Mouse (Mus musculus) neural tube, embryonic 14.5 days (tissue): ENCODE results near the gene Ccdc160. TPM values are rescaled to one million over a fixed set of nuclear protein-coding genes. Genes with fewer than 3 reads are reported as not detected.

Experiments
- ATAC-seq: fragments of 200-750 bp; cut with Nextera tagmentation; 2 replicates; pipeline ENCODE4 v1.8.0; 2017; ENCODE audit warnings: low read depth, mild to moderate bottlenecking, moderate TSS enrichment, moderate library complexity
- H3K27ac ChIP-seq: fragments of 300-500 bp; sonication (generic); 2 replicates; pipeline ENCODE4 v1.5.1; 2014; ENCODE audit warnings: low read depth, mild to moderate bottlenecking, control low read depth, low read length, moderate library complexity, mixed read lengths
- H3K27me3 ChIP-seq: fragments of 300-500 bp; sonication (generic); 2 replicates; pipeline ENCODE4 v1.6.1; 2014; ENCODE audit warnings: low read length; ENCODE audit not compliant: control insufficient read depth, insufficient read depth
- H3K36me3 ChIP-seq: fragments of 300-500 bp; sonication (generic); 2 replicates; pipeline ENCODE4 v1.6.1; 2014; ENCODE audit warnings: low read length, mixed read lengths; ENCODE audit not compliant: control insufficient read depth, insufficient read depth
- H3K4me1 ChIP-seq: fragments of 300-500 bp; sonication (generic); 2 replicates; pipeline ENCODE4 v1.6.1; 2014; ENCODE audit warnings: low read length; ENCODE audit not compliant: control insufficient read depth, insufficient read depth
- H3K4me2 ChIP-seq: fragments of 300-500 bp; sonication (generic); 2 replicates; pipeline ENCODE4 v1.6.1; 2014; ENCODE audit warnings: mild to moderate bottlenecking, low read depth, low read length, control low read depth
- H3K4me3 ChIP-seq: fragments of 300-500 bp; sonication (generic); 2 replicates; pipeline ENCODE4 v1.5.1; 2014; ENCODE audit warnings: low read depth, low read length, control low read depth, mixed read lengths
- H3K9ac ChIP-seq: fragments of 300-500 bp; sonication (generic); replicated peaks from 2 replicates; pipeline ENCODE4 v1.6.1; 2014; ENCODE audit warnings: low read depth, mild to moderate bottlenecking, control low read depth, low read length, mixed read lengths
- H3K9me3 ChIP-seq: fragments of 300-500 bp; sonication (generic); 2 replicates; pipeline ENCODE4 v1.6.1; 2016; ENCODE audit warnings: low read length; ENCODE audit not compliant: control insufficient read depth
- WGBS: fragments of 180-500 bp; shearing (Covaris S2); extraction: QIAGEN DNeasy Blood & Tissue Kit; methylation state at CpG from one replicate; pipeline ENCODE4 v1.1.7; 2014; 5-methylcytosine and 5-hydroxymethylcytosine counted together
- polyA plus RNA-seq: library from polyadenylated mRNA; unstranded; fragments of >200 nt; fragmentation: Nextera tagmentation; extraction: Ambion mirVana; gene quantifications from 2 replicates; pipeline ENCODE4 v1.2.1, GENCODE M21; 2014

Ccdc160 gene
- 7.4 TPM in 2 replicates for polyA plus RNA-seq

DNA sequence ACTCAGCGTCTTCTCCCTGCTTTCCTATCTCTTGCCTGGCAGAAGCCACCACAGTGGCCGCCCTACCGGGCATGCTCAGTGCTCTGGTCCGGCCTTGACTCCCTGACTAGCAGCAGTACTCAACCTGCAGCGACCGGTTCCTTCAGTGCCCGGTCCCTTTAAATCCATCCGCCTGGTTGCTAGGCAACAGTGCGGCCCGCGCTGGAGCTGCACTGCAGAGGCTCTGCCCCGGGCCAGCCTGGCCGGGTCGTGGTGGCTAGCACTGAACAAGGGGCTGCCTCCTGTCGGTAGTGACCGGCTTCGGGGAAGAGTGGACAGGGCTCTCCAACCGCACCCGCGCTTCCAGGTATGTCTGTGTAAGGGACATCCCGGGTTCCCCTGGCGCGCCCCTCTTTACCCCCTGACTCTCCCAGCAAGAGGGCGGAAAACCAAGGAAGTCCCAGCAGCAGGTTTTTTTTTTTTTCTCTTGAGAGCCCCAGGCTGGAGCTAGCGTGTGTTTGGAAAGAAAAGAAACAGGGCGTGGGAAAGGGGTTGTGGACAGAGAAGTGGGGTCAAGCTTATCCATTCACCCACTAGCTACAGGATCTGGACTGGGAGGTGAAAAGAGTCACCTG, at the start of gene Ccdc160:
Gene Ccdc160 (plus strand): TSS at position 221 of the 614 bp plus-strand sequence.
- H3K27ac ChIP-seq, result 0 out of 2 replicates have a peak within 1 kb of the TSS, but pooled peaks have one; percentile 28
- H3K9me3 ChIP-seq, result no peaks in the 10 kb centered on the region
- no peaks in the 10 kb centered on the region for H3K27me3 ChIP-seq
- H3K36me3 ChIP-seq, result no peaks in the 10 kb centered on the region
- no peaks in the 10 kb centered on the region for H3K4me1 ChIP-seq
- peak within 1 kb of the TSS; percentile 46 for H3K9ac ChIP-seq
- H3K4me3 ChIP-seq, result peak within 1 kb of the TSS; percentile 42
- peak; percentile 99 for ATAC-seq
- peak within 1 kb of the TSS; percentile 47 for H3K4me2 ChIP-seq
- WGBS, result 9% methylated on average over 26 of the region's 26 CpGs

DNA sequence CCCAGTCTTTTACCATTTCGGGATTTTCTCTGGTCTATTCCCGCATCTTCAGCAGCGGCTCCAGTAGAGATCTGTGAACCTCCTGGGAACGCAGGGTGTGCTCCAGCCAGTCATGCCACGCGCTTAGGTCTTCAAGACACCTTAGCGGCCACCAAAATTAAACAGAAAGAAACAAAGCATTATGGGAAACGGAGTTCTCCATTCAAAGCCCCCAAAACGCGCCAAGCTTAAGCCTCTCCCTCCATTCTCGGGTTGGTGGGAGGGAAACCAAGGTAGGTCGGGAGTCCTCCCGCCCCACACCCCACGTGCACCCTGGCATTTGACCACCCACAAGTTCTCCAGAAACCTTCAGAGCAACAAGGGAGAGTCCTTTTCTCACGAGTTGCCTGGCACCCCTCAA, 47.2 kb upstream of the Ccdc160 start:
- Histone ChIP-seq H3K36me3 (no peaks in the 10 kb centered on the region), H3K4me3 (peak overlapping the region; percentile 37), H3K9me3 (no peaks in the 10 kb centered on the region), H3K9ac (no peak overlapping the region), H3K4me2 (peak overlapping the region; percentile 84), H3K27me3 (no peaks in the 10 kb centered on the region), H3K4me1 (no peaks in the 10 kb centered on the region), H3K27ac (no peak overlapping the region)
- 12% methylated on average over 15 of the region's 15 CpGs for WGBS
- ATAC-seq, result no peak

DNA sequence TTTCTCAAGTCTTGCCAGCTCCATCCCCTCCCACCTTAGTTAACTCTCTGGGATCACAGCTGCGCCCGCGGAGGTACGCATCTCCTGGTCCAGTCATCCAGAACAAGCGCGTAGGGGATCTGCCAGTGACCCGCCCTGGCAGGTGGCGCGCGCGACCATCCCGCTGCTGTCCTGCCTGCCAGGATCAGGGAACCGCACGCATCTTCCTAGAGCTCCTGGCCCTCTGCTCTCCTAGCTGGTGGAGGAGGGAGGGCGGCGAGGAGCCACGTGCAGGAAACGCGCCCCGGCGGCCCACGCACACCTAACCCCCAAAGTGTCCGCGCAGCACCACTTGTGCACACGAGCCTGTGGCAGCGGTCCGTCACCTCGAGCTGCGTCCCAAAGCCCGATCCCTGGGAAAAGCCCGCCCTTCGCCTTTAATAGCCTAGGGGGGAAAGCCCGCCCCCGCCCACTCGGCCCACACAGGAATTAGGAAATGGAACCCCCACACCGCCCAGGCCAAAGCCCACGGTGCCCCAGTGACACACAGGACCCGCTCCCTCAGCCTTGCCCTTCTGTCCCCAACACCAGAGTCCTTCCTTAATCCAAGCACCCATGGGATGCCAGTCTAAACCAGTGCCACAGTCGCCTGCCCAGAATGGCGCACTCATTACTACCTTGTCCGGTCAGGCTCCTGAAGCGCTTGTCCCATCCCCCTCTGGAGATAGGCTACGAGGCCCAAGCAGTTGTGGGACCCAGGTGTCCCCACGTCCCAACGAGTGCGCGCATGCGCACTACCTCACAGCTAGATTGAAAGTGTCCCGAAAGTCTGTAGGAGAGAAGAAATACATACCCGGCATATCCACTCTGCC, 46.6 kb upstream of the Ccdc160 start:
- H3K9me3 ChIP-seq, result no peaks in the 10 kb centered on the region
- no peaks in the 10 kb centered on the region for H3K36me3 ChIP-seq
- 26% methylated on average over 40 of the region's 50 CpGs for WGBS
- H3K4me3 ChIP-seq, result peak overlapping the region; percentile 37
- no peaks in the 10 kb centered on the region for H3K4me1 ChIP-seq
- no peaks in the 10 kb centered on the region for H3K27me3 ChIP-seq
- peak; percentile 68; the same call in 1 of the 2 replicates for ATAC-seq
- H3K27ac ChIP-seq, result no peak overlapping the region
- H3K4me2 ChIP-seq, result peak overlapping the region; percentile 84
- peak overlapping the region; percentile 25; the same call in 1 of the 2 replicates for H3K9ac ChIP-seq

DNA sequence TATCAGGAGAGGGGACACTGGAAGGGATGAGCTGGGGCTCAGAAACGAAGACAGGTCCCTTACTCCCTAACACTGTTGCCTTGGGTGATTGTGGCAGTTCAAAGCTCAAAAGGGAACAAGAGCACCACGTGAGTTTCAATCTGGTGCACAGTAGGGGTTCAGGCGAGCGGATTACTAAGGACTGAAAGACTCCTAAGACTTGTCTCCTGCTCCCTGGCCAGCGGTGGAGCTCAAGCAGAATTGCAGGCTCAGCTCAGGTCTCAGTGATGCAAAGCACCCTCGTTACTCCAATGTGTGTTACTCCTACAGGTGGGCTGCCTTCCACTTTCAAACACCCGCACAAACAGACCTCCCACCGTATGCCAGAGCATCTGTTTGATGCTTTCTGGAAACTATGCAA, 45.5 kb upstream of the Ccdc160 start:
- no peak overlapping the region for H3K9ac ChIP-seq
- 18% methylated on average over 8 of the region's 8 CpGs for WGBS
- ATAC-seq, result no peak
- H3K9me3 ChIP-seq, result no peaks in the 10 kb centered on the region
- H3K27ac ChIP-seq, result no peak overlapping the region
- H3K4me3 ChIP-seq, result no peak overlapping the region
- H3K4me1 ChIP-seq, result no peaks in the 10 kb centered on the region
- no peaks in the 10 kb centered on the region for H3K27me3 ChIP-seq
- no peak overlapping the region for H3K4me2 ChIP-seq
- H3K36me3 ChIP-seq, result no peaks in the 10 kb centered on the region

DNA sequence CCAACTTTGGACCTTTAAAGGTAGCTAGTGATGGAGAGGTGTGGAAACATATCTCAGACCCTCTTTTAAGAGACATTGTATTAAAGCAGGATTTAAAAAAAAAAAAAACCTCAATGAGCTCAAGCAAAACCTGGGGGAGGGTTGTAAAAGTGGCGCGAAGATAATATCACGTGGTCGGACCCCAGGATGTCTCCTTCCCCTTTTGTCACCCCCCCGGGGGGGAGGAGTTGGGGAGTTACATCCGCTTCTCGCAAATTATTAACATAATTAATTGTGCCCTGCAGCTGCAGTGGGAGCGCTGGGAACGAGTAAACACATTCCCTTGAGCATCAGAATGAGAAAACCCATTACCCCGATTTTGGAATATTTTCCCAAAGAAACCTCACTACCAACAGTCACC, 45.1 kb upstream of the Ccdc160 start:
- no peak for ATAC-seq
- Histone ChIP-seq H3K36me3 (no peaks in the 10 kb centered on the region), H3K4me3 (no peak overlapping the region), H3K9me3 (no peaks in the 10 kb centered on the region), H3K4me1 (no peaks in the 10 kb centered on the region), H3K9ac (no peak overlapping the region), H3K27me3 (no peaks in the 10 kb centered on the region), H3K27ac (no peak overlapping the region), H3K4me2 (no peak overlapping the region)
- WGBS, result 12% methylated on average over 10 of the region's 10 CpGs

GRCm38 (mm10) chrX:52746849-52747248, 44.2 kb upstream of the Ccdc160 start:
- H3K9ac ChIP-seq, result no peak overlapping the region
- no peaks in the 10 kb centered on the region for H3K9me3 ChIP-seq
- no peak overlapping the region for H3K27ac ChIP-seq
- H3K4me3 ChIP-seq, result no peak overlapping the region
- no peaks in the 10 kb centered on the region for H3K27me3 ChIP-seq
- no peaks in the 10 kb centered on the region for H3K4me1 ChIP-seq
- 31% methylated on average over 1 of the region's 1 CpGs for WGBS
- ATAC-seq, result no peak
- no peaks in the 10 kb centered on the region for H3K36me3 ChIP-seq
- H3K4me2 ChIP-seq, result no peak overlapping the region

DNA sequence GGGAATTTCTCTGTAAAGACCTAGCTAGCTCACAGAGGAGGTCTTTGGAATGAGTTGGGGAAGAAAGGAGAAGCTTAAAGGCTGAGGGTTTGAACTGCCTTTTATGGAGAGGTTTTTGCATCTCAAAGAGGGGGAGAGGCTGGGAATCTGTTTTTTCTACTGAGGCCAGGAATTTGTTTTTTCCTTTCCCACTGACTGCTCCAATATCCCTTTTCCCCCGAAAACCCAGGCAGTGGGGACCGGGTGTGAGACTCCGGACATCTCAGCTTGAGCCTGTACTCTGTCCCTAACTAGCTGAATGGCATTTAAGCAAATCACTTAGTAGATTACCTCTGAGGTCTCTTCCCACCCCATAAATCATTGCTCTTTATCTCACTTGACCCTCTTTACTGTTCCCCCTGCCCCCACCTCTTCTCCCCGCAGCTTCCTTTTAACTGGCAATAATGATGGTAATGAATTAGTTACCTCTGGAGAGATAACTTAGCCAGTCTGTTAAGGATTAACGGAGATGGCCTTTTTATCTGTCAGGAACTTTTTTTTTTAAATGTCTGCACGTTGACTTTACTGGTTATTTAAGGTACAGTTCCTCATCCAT, 37.4 kb upstream of the Ccdc160 start:
- WGBS, result 22% methylated on average over 6 of the region's 6 CpGs
- H3K4me1 ChIP-seq, result no peaks in the 10 kb centered on the region
- no peak for ATAC-seq
- H3K4me2 ChIP-seq, result no peak overlapping the region
- no peaks in the 10 kb centered on the region for H3K9me3 ChIP-seq
- H3K9ac ChIP-seq, result no peak overlapping the region
- no peaks in the 10 kb centered on the region for H3K36me3 ChIP-seq
- H3K4me3 ChIP-seq, result no peak overlapping the region
- no peak overlapping the region for H3K27ac ChIP-seq
- H3K27me3 ChIP-seq, result no peaks in the 10 kb centered on the region

DNA sequence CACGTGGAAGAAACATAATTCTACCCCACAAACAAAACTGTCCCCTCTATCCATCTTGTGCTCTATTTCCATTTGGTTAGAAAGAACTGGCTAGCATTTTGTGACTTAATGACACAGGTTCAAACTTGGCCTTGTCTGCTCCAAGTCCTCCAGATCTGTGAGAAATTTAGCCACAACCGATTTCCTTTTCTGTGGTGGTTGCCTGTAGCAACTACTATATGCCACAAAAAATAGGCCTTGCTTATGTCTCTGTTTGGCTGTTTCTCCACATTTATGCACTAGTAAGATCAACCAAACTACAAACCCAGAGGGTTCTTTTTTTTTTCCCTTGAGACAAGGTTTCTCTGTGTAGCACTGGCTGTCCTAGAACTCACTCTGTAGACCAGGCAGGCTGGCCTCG, 33.8 kb upstream of the Ccdc160 start:
- Histone ChIP-seq H3K36me3 (no peaks in the 10 kb centered on the region), H3K9me3 (no peaks in the 10 kb centered on the region), H3K9ac (no peak overlapping the region), H3K27ac (no peak overlapping the region), H3K27me3 (no peaks in the 10 kb centered on the region), H3K4me2 (no peak overlapping the region), H3K4me3 (no peak overlapping the region), H3K4me1 (no peaks in the 10 kb centered on the region)
- no peak for ATAC-seq
- 90% methylated on average over 3 of the region's 3 CpGs for WGBS

- no peak for ATAC-seq
- no peak overlapping the region for H3K4me2 ChIP-seq
- no peaks in the 10 kb centered on the region for H3K27me3 ChIP-seq
- H3K36me3 ChIP-seq, result no peaks in the 10 kb centered on the region
- H3K4me1 ChIP-seq, result no peaks in the 10 kb centered on the region
- H3K4me3 ChIP-seq, result no peak overlapping the region
- no peaks in the 10 kb centered on the region for H3K9me3 ChIP-seq
- H3K9ac ChIP-seq, result no peak overlapping the region
- no peak overlapping the region for H3K27ac ChIP-seq
- WGBS, result 53% methylated on average over 2 of the region's 2 CpGs
Observed at GRCm38 (mm10) chrX:52759232-52759631, 31.8 kb upstream of the Ccdc160 start.
